Mouse (Mus musculus) MEL (cell line): ENCODE measurements around the gene Gipc2. TPM values are rescaled to one million over a fixed set of nuclear protein-coding genes. Genes with fewer than 3 reads are reported as not detected.
"Not testable (repeated sequence)": the region's sequence is repeated elsewhere in the genome, so short reads cannot be mapped to it uniquely, and the experiment has no call there.

Experiments
- DNase-seq: peaks from one replicate; pipeline ENCODE4 v3.0.0; 2011; ENCODE audit warnings: low read depth, low spot score
- H3K27ac ChIP-seq: 2 replicates; pipeline ENCODE4 v1.5.1; 2012; ENCODE audit warnings: low read depth, mild to moderate bottlenecking, control low read depth, low read length, moderate library complexity; ENCODE audit not compliant: control insufficient read depth
- H3K27me3 ChIP-seq, 2 experiments: fragments of 150-350 bp in 1 of 2; sonication (generic) in 1 of 2; 2 replicates each; pipeline ENCODE4 v1.6.1; 2012; ENCODE audit warnings: low read length in 2 of 2, mild to moderate bottlenecking in 2 of 2, improper control_type of control experiment in 1 of 2, moderate library complexity in 1 of 2; ENCODE audit not compliant: insufficient read depth in 2 of 2, control insufficient read depth in 1 of 2
- H3K36me3 ChIP-seq, 2 experiments: 2 replicates each; pipeline ENCODE4 v1.6.1; 2012 to 2014; ENCODE audit warnings: low read length in 2 of 2, improper control_type of control experiment in 1 of 2, inconsistent platforms in 1 of 2, mild to moderate bottlenecking in 1 of 2; ENCODE audit not compliant: insufficient read depth in 2 of 2, control insufficient read depth in 1 of 2
- H3K4me1 ChIP-seq, 2 experiments: fragments of 150-350 bp in 1 of 2; sonication (generic) in 1 of 2; 2 replicates each; pipeline ENCODE4 v1.6.1; 2012; ENCODE audit warnings: low read length in 2 of 2, improper control_type of control experiment in 1 of 2, mild to moderate bottlenecking in 1 of 2; ENCODE audit not compliant: insufficient read depth in 2 of 2, control insufficient read depth in 1 of 2
- H3K4me3 ChIP-seq, 2 experiments: fragments of 150-350 bp in 1 of 2; sonication (generic) in 1 of 2; 2 replicates each; pipeline ENCODE4 v1.5.1; 2012; ENCODE audit warnings: low read depth in 2 of 2, low read length in 2 of 2, mild to moderate bottlenecking in 2 of 2, moderate library complexity in 2 of 2, control low read depth in 1 of 2, improper control_type of control experiment in 1 of 2; ENCODE audit not compliant: control insufficient read depth in 1 of 2, insufficient read depth in 1 of 2
- H3K79me2 ChIP-seq: 2 replicates; pipeline ENCODE4 v1.6.1; 2012; ENCODE audit warnings: mild to moderate bottlenecking, low read length, moderate library complexity; ENCODE audit not compliant: control insufficient read depth, poor library complexity, insufficient read depth
- H3K9ac ChIP-seq: 2 replicates; pipeline ENCODE4 v1.6.1; 2012; ENCODE audit warnings: low read depth, mild to moderate bottlenecking, control low read depth, low read length, moderate library complexity; ENCODE audit not compliant: control insufficient read depth, poor library complexity, severe bottlenecking
- H3K9me3 ChIP-seq: fragments of 150-350 bp; sonication (generic); replicated peaks from 2 replicates; pipeline ENCODE4 v1.6.1; 2012; ENCODE audit warnings: mild to moderate bottlenecking, low read length, improper control_type of control experiment, moderate library complexity; ENCODE audit not compliant: insufficient read depth
- E2F4 ChIP-seq: IDR thresholded peaks from 2 replicates; pipeline ENCODE4 v1.6.1; 2011; ENCODE audit warnings: low read depth, low read length, improper control_type of control experiment, borderline replicate concordance
- ETS1 ChIP-seq: IDR thresholded peaks from 2 replicates; pipeline ENCODE4 v1.6.1; 2012; ENCODE audit warnings: low read depth, mild to moderate bottlenecking, inconsistent platforms, low read length, improper control_type of control experiment, moderate library complexity
- MAX ChIP-seq: IDR thresholded peaks from 2 replicates; pipeline ENCODE4 v1.6.1; 2011; ENCODE audit warnings: low read length, improper control_type of control experiment
- MEF2A ChIP-seq: IDR thresholded peaks from 2 replicates; pipeline ENCODE4 v1.6.1; 2014; ENCODE audit warnings: low read depth, mild to moderate bottlenecking, inconsistent platforms, low read length, improper control_type of control experiment; ENCODE audit not compliant: poor library complexity, insufficient replicate concordance, severe bottlenecking; ENCODE audit errors: extremely low read depth
- NELFE ChIP-seq: IDR thresholded peaks from 2 replicates; pipeline ENCODE4 v1.6.1; 2011; ENCODE audit warnings: low read depth, low read length, improper control_type of control experiment
- NRF1 ChIP-seq: IDR thresholded peaks from 2 replicates; pipeline ENCODE4 v1.6.1; 2014; ENCODE audit warnings: low read depth, mild to moderate bottlenecking, inconsistent platforms, low read length, improper control_type of control experiment, moderate library complexity; ENCODE audit not compliant: poor library complexity, insufficient read depth, severe bottlenecking
- POLR2A ChIP-seq, 2 experiments: IDR thresholded peaks; 2 replicates each; pipeline ENCODE4 v1.6.1; 2011 to 2012; ENCODE audit warnings: low read length in 2 of 2, mild to moderate bottlenecking in 2 of 2, control low read depth in 1 of 2, improper control_type of control experiment in 1 of 2, low read depth in 1 of 2, moderate library complexity in 1 of 2; ENCODE audit not compliant: control insufficient read depth in 1 of 2, insufficient read depth in 1 of 2, poor library complexity in 1 of 2
- POLR2AphosphoS5 ChIP-seq: IDR thresholded peaks from 2 replicates; pipeline ENCODE4 v1.6.1; 2012; ENCODE audit warnings: low read depth, borderline replicate concordance, mild to moderate bottlenecking, inconsistent platforms, low read length, moderate library complexity, mixed read lengths
- RCOR1 ChIP-seq: IDR thresholded peaks from 2 replicates; pipeline ENCODE4 v1.6.1; 2012; ENCODE audit warnings: low read depth, mild to moderate bottlenecking, inconsistent platforms, low read length, improper control_type of control experiment
- TCF12 ChIP-seq: IDR thresholded peaks from 2 replicates; pipeline ENCODE4 v1.6.1; 2014; ENCODE audit warnings: low read depth, mild to moderate bottlenecking, inconsistent platforms, low read length, improper control_type of control experiment, moderate library complexity
- USF1 ChIP-seq: IDR thresholded peaks from 2 replicates; pipeline ENCODE4 v1.6.1; 2014; ENCODE audit warnings: low read depth, mild to moderate bottlenecking, inconsistent platforms, low read length, improper control_type of control experiment, moderate library complexity
- USF2 ChIP-seq, 2 experiments: IDR thresholded peaks; 2 replicates each; pipeline ENCODE4 v1.6.1; 2011 to 2012; ENCODE audit warnings: improper control_type of control experiment in 2 of 2, low read length in 2 of 2, borderline replicate concordance in 1 of 2, inconsistent platforms in 1 of 2, low read depth in 1 of 2, mild to moderate bottlenecking in 1 of 2; ENCODE audit not compliant: insufficient read depth in 1 of 2
- ZKSCAN1 ChIP-seq: IDR thresholded peaks from 2 replicates; pipeline ENCODE4 v1.6.1; 2012; ENCODE audit warnings: low read depth, mild to moderate bottlenecking, inconsistent platforms, low read length, improper control_type of control experiment, moderate library complexity
- ZNF384 ChIP-seq: IDR thresholded peaks from 2 replicates; pipeline ENCODE4 v1.6.1; 2012; ENCODE audit warnings: low read depth, mild to moderate bottlenecking, inconsistent platforms, low read length, improper control_type of control experiment
- polyA plus RNA-seq, 2 experiments: library from polyadenylated mRNA; stranded (reverse) in 1 of 2; unstranded in 1 of 2; fragments of >175 nt in 1 of 2; fragments of >200 nt in 1 of 2; gene quantifications; 2 replicates each; pipeline versions ENCODE4 v1.2.1 to v1.2.4; 2012; ENCODE audit warnings: low replicate concordance in 2 of 2, low read depth in 1 of 2; ENCODE audit not compliant: insufficient read length in 2 of 2, insufficient read depth in 1 of 2, missing spikeins in 1 of 2
- total RNA-seq: library from RNA; depleted of rRNA; stranded (reverse); fragments of 300-350 nt; gene quantifications from 2 replicates; pipeline ENCODE4 v1.2.3, GENCODE M21; 2012

Gipc2 gene
- total and polyA plus RNA-seq, 3 experiments, result 0.27 to 0.78 TPM; not detected in 1

GRCm38 (mm10) chr3:152142146-152142545 lies 23.9 kb downstream of the Gipc2 start:
- no peak for TF ChIP-seq ETS1
- no peak for TF ChIP-seq NRF1
- no peak for TF ChIP-seq RCOR1
- TF ChIP-seq ZNF384, result no peak
- no peak for TF ChIP-seq NELFE
- TF ChIP-seq POLR2AphosphoS5, result no peak
- no peak for TF ChIP-seq USF2 (IDR thresholded peaks at IDR 0.05; ENCODE audit: borderline replicate concordance in 1 of 2, insufficient read depth in 1 of 2, low read depth in 1 of 2, low read length in 2 of 2)
- TF ChIP-seq TCF12, result no peak
- no peak for TF ChIP-seq POLR2A (IDR thresholded peaks at IDR 0.05; ENCODE audit: control insufficient read depth in 1 of 2, insufficient read depth in 1 of 2, low read depth in 1 of 2, low read length in 2 of 2, poor library complexity in 1 of 2)
- TF ChIP-seq MEF2A, result no peak
- TF ChIP-seq E2F4, result no peak
- TF ChIP-seq USF1, result no peak
- no peak for TF ChIP-seq MAX
- TF ChIP-seq ZKSCAN1, result no peak

GRCm38 (mm10) chr3:152139308-152139707 lies 26.7 kb downstream of the Gipc2 start:
- H3K36me3 ChIP-seq, H3K79me2 ChIP-seq, H3K9me3 ChIP-seq, DNase-seq, H3K27me3 ChIP-seq, H3K9ac ChIP-seq, H3K4me1 ChIP-seq, H3K4me3 ChIP-seq, H3K27ac ChIP-seq: not testable (repeated sequence)

More at GRCm38 (mm10) chr3:152142146-152142545, 23.9 kb downstream of the Gipc2 start:
- H3K79me2 ChIP-seq, result no peaks in the 10 kb centered on the region
- no peak overlapping the region for H3K9ac ChIP-seq
- H3K4me1 ChIP-seq, result no peaks in the 10 kb centered on the region
- no peaks in the 10 kb centered on the region for H3K9me3 ChIP-seq
- DNase-seq, result no peak
- no peaks in the 10 kb centered on the region for H3K36me3 ChIP-seq
- no peak overlapping the region for H3K27ac ChIP-seq
- H3K27me3 ChIP-seq, result no peaks in the 10 kb centered on the region
- H3K4me3 ChIP-seq, result no peak overlapping the region

- not testable (repeated sequence) for H3K9me3 ChIP-seq, H3K79me2 ChIP-seq, H3K4me3 ChIP-seq, H3K36me3 ChIP-seq, DNase-seq, H3K4me1 ChIP-seq, H3K27ac ChIP-seq, H3K27me3 ChIP-seq, H3K9ac ChIP-seq
Measured at GRCm38 (mm10) chr3:152136106-152136505, 29.9 kb downstream of the Gipc2 start.
